Mouse (Mus musculus) granulocyte monocyte progenitor cell, adult 5-6 weeks (primary cell): ENCODE results near the gene Tmem135. TPM values are rescaled to one million over a fixed set of nuclear protein-coding genes. Genes with fewer than 3 reads are reported as not detected.
A peak's percentile ranks its signal among the peaks of the same experiment; 100 is the strongest.

Experiments used
- ATAC-seq: replicated peaks from 2 replicates; pipeline ENCODE4 v1.8.0; 2016; ENCODE audit warnings: mild to moderate bottlenecking, moderate TSS enrichment, inconsistent platforms; ENCODE audit not compliant: poor library complexity, severe bottlenecking
- total RNA-seq, 2 experiments: library from RNA; stranded (forward) in 1 of 2; stranded (reverse) in 1 of 2; fragments of 200-712, 200-1000 nt in 1 of 2; fragments of >200 nt in 1 of 2; fragmentation: Nextera tagmentation in 1 of 2; gene quantifications; 2 replicates each; pipeline ENCODE4 v1.2.3; 2014 to 2017

Tmem135 gene
- total RNA-seq, 2 experiments from 2014 or later = 18.9 to 23.1 TPM

DNA sequence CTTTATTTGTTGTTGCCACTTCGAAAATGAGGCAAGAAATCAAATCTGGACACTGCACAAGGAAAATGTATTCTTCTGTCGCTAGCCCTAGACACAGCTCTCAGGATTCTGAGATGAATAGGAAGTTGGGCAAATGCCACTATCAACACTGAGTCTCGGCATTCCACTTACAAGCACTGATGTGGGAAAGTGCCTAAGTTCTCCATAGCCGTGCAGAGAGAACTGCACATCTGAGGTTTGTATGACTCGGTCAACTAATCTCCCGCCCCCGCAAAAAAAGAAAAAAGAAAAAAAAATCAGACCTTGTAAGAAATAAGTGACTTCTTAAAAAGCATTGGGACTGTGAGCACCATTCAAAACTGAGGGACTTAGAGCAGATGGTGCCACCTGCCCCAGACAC, 248.3 kb downstream of the Tmem135 start:
- no peak for ATAC-seq

DNA sequence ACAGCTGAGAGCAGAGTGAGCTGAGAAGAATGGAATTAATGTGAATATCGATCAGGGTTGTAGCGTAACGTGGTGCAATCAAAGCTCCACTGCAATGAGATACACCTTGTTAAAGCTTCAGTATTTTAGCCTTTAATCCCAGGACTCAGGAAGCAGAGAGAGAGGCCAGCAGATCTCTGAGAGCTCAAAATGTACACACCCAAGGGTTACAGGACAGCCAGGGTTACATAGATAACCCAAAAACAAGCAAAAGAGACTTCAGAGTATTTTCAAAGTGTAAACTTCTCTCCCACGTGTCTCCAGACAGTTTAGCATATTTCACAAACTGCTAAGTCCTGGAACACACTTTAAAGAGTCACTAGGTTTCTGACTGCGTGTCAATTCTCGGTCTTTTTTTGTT, 248.8 kb downstream of the Tmem135 start:
- no peak for ATAC-seq

DNA sequence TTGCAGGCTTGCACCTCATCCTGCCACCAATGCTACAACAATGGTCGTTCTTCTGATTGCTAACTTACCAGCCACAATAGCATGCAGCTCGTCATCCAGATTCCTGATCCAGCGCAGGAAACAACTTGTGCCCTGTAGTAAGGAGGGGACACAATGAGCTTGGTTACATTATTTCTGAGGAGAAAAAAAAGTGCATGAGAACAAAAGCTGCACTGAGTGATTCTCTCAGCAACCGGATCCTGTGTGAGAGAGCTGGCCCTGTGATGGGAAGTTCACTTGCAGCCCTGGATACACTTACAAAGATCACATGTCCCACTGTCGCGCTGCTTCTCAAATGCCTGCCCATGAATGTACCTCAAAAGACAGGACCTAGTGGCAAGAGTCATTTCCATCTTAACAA, 252.7 kb downstream of the Tmem135 start:
- ATAC-seq = no peak

DNA sequence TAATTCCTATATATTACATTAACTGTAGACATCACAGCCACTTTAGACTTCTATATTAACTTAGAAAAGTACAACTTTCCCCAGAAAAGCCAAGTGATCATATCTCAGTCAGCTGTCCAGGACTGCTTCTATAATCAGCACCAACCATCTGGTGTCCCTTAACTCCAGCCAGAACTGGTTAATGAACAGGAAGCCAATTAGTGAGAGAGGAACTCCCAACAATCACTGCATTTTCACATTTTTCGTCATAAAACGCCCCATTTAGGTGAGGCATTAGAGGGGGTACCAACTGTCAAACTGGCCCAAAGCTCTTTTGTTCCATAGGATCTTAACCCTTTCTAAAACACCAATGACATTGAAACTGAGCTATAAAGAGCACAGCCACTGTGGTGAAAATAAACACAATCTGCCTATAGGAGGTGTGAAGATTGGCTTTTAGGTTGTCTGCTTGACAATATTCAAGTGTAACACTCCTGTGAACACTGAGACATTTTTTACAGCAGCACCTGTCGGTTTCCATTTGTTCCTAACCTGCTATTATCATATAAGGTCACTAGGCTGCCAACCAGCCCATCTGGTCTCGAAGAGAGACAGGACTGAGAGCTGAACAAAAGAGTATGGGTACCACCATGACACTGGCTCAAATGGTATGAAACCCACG, 263.3 kb downstream of the Tmem135 start:
- no peak for ATAC-seq

DNA sequence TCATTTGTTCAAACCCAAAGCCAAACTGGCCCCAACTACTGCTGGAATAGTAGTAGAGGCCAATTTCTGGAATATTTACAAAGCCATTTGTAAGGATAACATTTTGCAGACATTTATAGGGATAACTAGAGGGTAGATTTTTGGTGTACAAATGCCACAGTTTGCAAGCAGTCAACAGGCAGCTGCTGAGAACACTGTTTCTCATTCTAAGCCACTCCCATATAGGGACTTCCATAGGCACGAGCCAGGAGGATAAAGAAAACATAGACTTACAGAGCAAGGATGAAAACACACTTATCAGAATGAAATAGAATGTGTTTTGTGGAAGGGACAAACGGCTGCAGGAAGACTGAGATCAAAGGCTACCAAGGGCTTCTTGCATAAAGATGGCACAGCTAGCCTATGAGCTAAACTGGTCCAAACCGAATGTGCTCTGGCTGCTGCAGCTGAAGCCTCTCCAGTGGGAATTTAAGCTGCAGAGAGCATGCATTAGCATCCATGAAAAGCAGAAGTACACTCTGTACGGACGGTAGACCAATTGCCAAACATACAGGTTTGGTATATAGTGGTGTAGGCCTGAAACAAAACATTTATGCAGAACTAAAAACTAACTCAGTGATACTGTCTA, 269.0 kb downstream of the Tmem135 start:
- ATAC-seq = no peak

DNA sequence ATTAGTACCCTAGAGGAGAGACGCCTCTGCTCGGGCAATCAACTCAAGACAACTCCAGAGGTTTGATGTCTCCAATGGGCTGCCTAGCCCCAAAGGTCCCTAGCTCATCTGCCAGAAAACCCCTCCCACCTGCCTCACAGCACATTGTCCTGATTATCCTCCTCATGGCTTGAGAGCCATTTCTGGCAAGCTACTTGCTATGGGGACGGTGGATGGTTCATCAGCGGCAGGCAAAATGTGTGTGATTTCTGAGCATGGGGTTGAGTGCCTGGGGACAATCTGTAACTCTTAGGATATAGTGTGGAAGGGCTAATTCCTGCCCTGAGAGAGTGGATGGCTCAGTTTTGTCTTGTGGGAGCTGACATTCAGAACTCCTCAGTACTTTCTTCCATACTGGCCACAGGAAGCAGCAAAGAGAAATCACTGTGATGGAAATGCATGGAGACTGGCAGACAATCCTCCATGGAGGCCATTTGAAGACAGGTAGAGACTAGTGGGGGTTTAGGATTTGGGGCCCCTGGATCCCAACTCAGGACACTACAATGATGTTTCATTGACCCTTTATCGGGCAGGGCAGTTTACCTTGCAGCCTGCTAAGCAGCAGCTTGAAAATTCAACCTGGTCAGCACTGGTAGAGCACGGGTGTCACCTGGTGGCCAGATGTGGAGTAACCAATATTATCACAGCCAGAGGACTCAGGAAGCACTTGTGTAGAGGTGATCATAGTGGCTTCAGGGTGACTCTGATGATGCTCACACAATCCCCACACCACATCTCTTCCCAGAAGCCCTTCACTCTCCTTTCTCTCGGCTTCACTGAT, 277.7 kb downstream of the Tmem135 start:
- ATAC-seq = peak; percentile 96

DNA sequence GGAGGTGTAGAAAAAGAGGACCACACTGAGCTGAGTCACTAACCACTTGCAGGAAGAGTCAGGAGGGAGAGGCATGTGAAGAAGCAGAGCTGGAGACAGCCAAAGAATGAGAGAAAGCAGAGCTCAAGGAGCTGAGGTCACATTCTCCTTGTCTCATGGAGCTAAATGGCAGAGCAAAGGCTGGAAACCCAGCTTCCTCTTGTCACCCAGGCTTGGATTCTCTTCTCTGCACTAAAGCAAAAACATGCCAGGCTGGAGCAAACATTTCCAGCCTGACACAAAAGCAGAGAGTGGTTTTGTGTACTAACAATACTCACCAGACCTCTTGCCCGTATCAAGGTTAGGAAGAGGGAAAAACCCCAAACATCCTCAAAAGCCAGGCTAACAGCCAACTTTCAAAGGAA, 287.8 kb downstream of the Tmem135 start:
- ATAC-seq = no peak

DNA sequence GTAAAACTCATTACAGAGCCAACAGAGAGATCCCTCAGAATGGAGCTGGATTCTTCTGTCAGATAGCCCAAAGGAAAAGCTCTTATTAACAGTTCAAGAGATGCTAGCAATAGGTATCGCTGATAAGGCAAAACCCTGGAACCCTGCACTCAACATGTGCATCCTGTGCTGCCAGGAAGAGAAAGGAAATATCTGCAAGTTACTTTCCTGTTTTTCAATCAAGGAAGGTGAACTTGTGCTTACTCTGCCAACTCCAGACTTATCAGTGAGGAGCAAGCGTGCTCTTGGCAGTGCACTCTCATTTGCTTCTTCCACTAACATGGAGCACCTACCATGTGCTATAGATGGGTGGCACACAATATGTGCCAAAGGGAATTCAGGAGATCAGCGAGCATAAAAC, 288.4 kb downstream of the Tmem135 start:
- no peak for ATAC-seq

DNA sequence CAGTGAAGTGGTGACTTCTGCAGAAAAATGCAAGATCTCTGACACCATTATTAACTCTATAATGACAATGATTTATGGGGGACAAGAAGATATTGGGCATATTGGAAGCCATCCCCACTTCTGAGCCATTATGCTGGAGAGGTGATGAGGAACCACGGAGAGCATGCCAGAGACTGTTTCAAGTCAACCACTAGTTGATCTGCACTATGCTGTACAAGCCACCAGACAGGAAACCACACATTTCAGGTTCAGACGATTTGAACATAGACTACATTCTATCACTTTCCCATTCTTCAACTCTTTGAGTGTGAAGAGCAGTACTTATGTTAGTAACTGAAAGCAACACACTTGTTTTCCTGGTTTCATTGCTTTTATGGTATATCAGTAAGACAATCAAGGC, 297.6 kb downstream of the Tmem135 start:
- no peak for ATAC-seq

DNA sequence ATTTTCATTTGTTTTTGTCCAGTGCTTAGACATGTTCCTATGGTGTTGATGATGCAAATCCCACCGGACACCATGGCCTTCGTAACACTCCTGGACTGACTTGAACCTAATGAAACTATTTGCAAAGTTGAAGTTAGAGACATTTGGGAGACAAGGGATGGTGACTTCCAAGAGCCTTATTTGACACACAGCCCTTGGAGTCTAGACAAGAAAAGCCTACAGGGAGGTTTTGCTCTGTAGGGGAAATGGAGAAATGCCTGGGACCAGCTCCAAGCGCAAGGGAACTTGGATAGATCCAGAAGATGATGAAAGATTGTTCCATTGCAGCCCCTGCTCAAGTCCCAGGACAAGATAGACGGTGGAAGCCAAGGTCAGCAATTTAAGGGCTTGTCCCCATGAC, 304.3 kb downstream of the Tmem135 start:
- no peak for ATAC-seq

Other genes starting within 250 kb of the Tmem135 start
- 0.34 and 2.4 TPM in 2 replicates for gene Fzd4, start 133 bp upstream of the Tmem135 start, total RNA-seq (2014; fragmentation: Nextera tagmentation)
- 0.78 and 1.1 TPM in 2 replicates for gene Fzd4, start 133 bp upstream of the Tmem135 start, total RNA-seq (2017)
- not detected in 2 replicates for gene Prss23, start 123.0 kb upstream of the Tmem135 start, total RNA-seq (2014; fragmentation: Nextera tagmentation)
- gene Prss23, start 123.0 kb upstream of the Tmem135 start, total RNA-seq (2017) = not detected in 2 replicates
- not detected in 2 replicates for gene Me3, start 228.2 kb upstream of the Tmem135 start, total RNA-seq (2014; fragmentation: Nextera tagmentation)
- gene Me3, start 228.2 kb upstream of the Tmem135 start, total RNA-seq (2017) = not detected in 2 replicates